Mouse (Mus musculus) Muller cell, postnatal 12 days (primary cell): ENCODE measurements around the gene Arid1a.

Source experiments
- DNase-seq: peaks from one replicate; pipeline ENCODE4 v3.0.0-alpha.2; 2015; ENCODE audit errors: inconsistent ontology term

Gene Arid1a

GRCm38 (mm10) chr4:133756514-133757268 is at the start of gene Arid1a:
Arid1a (minus strand) TSS chr4:133756769.
- DNase-seq, result peak; percentile 98

- DNase-seq, result no peak
These were observed 48.1 kb upstream of the Arid1a start for GRCm38 (mm10) chr4:133804401-133805263.

- DNase-seq, result no peak
These were observed 44.0 kb upstream of the Arid1a start for GRCm38 (mm10) chr4:133800589-133800988.

- no peak for DNase-seq
These were observed 36.7 kb upstream of the Arid1a start for GRCm38 (mm10) chr4:133793269-133793668.

- peak; percentile 74 for DNase-seq
These were observed 18.3 kb upstream of the Arid1a start for GRCm38 (mm10) chr4:133774570-133775554.

DNA sequence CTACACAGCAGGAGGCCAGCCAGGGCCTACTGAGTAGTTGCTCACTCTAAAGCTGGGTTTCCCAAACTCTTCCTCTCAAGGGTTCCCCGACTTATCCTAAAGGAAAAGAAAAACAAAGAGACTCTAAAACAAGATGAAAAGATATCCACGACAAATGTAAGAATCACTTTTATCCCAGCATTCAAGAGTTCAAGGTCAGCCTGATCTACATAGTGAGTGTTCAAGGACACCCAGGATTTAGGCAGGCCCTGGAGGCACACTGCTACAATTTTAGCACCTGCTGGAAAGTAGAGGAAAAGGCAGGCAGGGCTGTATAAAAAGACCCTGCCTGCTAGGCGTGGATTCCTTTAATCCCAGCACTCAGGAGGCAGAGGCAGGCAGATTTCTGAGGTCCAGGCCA is 12.6 kb upstream of the Arid1a start:
- no peak for DNase-seq

DNA sequence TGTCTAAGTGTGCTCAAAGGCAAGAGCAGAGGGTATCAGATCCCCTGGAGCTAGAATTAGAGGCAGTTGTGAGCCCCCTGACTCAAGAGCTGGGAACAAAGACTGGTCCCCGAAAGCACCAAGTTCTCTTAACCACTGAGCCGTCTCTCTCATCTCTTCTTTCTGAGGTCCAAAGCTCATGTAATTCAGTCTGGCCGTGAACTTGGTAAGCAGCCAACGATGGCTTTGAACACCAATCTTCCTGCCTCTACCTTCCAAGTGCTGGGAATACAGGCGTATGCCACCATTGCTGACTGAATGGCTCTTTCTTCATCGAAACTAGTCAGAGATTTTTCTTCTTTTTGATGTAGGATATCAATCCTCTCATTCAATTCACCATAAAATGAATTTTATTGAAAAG is 6.5 kb upstream of the Arid1a start:
- no peak for DNase-seq

DNA sequence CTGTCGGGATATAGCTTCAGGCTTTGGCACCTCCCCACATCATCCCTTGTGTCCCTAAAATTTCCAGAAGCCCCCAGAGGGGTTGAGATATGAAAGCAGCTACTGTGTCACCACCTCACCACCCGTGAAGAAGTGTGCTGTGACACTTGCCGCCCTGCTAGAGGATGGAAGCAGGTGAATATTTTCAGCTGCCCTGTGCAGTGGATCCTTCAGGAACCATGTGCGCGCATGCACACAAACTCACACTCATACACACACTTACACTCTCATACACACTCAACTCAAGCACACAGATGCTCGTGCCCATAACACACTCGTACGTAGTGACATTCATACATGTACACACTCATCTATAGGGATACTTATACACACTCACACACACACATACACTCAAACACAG is 3.1 kb upstream of the Arid1a start:
- DNase-seq, result no peak

DNA sequence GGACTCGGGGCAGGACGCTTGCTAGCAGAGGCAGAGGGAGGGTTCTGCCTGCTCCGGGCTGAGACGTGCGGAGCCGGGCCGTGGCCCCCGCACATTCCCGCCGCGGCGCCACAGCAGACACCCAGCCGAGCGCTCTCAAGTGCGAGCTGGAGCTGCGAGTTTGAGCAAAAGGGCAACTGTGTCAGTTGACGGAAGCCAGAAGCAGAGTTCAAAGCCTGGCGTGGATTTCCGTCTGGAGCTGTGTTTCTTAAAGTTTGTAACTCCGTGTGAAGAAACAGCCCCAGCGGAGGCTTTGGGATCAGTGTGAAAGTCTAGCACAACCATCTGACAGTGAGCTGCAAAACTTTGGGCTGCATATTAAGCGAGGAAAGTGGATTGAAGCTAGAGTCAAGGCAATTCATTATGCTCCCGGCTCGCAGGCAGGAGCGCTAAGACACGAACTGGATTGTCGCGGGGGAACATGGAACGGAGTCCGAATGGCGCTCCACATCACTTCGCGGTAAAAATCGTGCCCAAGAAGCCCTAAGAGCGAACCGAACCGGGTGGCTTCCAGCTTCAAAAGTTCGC is 783 bp upstream of the Arid1a start:
- peak; percentile 92 for DNase-seq

- peak; percentile 30 for DNase-seq
These were observed 653 bp downstream of the Arid1a start for GRCm38 (mm10) chr4:133755861-133756371.

- DNase-seq, result peak; percentile 41
These were observed 1.5 kb downstream of the Arid1a start for GRCm38 (mm10) chr4:133754871-133755765.

DNA sequence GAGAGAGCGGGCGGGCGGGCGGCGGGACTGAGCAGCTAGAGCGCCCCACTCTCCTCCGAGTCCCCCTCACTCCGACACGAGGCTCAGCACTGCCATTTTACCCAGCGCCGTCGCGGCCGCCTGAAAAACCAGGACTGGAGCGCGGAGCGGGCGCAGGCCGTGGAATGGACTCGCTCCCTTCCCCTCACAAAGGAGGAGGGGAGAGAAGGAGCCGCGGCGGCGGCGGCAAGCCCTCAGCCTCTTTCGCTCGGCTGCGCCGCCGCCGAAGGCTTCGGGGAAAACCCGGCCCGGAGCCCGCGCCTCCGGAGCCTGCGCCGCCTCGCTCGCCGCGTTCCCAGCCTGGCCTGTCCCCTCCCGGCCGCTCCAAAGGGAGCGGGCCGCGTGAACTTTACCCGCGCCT is 2.3 kb downstream of the Arid1a start:
- peak; percentile 100 for DNase-seq

DNA sequence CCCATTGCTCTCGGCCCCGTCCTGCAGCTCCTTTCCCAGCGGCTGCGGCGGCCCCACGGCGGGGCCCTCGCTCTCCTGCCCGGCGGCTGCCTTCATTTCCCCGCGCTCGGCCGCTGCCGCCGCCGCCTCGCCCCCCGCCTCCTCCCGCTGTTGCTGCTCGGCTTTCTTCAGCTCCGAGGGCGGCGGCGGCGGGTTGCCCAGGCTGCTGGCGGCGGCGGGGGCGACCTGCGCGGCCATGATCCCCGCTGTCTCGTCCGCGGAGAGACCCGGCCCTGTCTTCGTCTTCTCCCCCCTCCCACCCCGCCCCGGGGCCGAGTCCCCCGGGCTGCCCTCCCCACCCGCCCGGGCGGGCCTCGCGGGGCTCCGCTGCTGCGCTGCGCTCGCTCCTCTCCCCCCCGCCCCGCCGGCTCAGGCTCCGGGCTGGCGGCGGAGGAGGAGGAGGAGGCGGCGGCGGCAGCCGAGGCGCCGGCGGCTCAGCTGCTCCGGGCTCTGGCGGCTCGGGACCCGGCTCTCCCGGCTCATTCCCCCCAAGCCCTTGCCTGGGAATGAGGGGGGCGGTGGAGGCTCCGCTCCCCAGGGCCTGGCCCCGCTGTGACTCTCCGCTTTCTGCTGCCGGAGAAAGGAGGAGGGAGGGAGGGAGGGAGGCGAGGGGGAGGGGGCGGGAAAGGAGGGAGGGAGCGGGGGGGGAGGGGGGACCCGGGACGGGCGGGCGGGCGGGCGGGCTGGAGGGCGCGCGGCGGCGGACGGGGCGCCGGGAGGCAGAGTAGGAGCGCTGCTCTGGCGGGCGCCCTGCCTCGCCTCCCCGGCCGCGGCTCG is 3.0 kb downstream of the Arid1a start:
- DNase-seq, result peak; percentile 84

- peak; percentile 38 for DNase-seq
These were observed 3.9 kb downstream of the Arid1a start for GRCm38 (mm10) chr4:133752449-133753374.

GRCm38 (mm10) chr4:133751521-133752448 is 4.8 kb downstream of the Arid1a start:
- peak; percentile 87 for DNase-seq

DNA sequence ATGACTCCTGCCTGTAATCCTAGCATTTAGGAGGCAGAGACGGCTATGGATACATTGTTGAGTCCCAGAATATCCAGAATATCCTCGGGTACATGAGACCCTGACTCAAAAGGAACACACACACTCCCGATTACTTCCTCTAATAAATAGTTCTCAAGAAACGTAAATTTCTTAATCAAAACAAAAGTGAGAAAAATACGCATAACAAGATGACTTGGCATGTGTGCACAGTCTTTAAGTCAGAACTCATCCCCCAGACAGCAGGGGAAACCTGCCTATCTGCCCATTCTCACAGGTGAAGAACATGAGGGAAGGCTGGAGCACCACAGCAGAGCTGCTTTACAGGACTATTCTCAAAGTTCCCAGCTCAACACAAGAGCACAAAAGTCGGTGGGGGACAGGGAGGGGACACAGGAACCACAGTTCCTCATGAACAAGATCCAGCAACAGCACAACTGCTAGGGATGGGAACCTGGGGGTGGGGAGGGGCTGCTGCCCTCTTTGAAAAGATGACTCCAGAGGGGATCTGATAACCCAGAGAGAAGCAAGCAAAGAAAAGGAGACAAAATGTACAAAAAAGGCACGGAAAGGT is 6.3 kb downstream of the Arid1a start:
- no peak for DNase-seq

GRCm38 (mm10) chr4:133735282-133735681 is 21.3 kb downstream of the Arid1a start:
- DNase-seq, result no peak
